Mouse (Mus musculus) 3134 (cell line): ENCODE measurements at regions not wholly inside any gene's neighbourhood (a gene's known extent, or its start where the extent isn't known, plus 50 kb on each side); places are given as distances from the start of the nearest gene placed in this dataset.

Source experiments
- DNase-seq: peaks from one replicate; pipeline ENCODE4 v3.0.0-alpha.2; 2011; ENCODE audit warnings: low spot score; ENCODE audit not compliant: insufficient read length; ENCODE audit errors: extremely low read depth

DNA sequence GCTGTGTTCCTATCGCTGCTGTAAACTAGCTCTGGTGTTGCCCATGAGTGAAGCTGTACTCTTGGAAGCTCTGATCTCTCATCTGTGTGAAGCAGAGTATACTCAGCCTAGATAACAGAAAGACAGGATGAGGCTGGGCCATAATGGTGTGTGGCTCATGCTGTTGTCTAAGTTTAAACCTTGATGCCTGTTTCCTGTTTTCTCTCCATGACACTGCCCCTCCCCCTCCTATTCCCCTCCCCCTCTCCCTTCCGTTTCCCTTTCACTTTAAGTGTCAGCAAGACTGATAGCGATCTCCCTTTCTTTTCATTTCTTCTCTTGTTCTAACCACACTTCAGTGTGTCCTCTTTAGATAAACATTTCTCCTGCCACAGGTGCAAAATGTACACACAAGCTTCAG lies 229.2 kb upstream of the Tbc1d5 start:
- DNase-seq, result no peak

- DNase-seq, result no peak
Observed at GRCm38 (mm10) chr17:51407046-51407445, 227.9 kb upstream of the Tbc1d5 start.

GRCm38 (mm10) chr17:51405059-51405458 lies 225.9 kb upstream of the Tbc1d5 start:
- DNase-seq, result no peak

GRCm38 (mm10) chr17:51397973-51398372 lies 218.8 kb upstream of the Tbc1d5 start:
- no peak for DNase-seq

GRCm38 (mm10) chr17:51393771-51394221 lies 214.6 kb upstream of the Tbc1d5 start:
- DNase-seq, result peak; percentile 7

DNA sequence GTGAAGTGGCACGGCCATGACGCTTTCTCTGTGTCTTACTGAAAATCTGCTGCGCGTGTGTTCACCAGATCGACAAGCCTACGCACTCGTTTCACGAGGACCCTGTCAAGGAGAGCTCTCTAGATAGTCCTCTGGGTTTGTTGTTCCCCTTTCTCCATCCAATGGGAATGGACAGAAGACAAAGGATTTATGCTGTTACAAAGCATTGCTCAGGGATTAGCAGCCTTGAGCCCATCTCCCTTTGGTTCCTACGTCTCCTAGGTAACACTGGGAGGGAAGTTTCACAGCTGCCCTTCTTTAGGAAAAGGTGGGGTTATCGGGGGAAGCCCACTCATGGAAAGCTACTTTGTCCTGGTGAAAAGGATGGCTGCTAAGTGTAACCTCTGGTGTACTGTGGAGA lies 212.7 kb upstream of the Tbc1d5 start:
- DNase-seq, result no peak

DNA sequence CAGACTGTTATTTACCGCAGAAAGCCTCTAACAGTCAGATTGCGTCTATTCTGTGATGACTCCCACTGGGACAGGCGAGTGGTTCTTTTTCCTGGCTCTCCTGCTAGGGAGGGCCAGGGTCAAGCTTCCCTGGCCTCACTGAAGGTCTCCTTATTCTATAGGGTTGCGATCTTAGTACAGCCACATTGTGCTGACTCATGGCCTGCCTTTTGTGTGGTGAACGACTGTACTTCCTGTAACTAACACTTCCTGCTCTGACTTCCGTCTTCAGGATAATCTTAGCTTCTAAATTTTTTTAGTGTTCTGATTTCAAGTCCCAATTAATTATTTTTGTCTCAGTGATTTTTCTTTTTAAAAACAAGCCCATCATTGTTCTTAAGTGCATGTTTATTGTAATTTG lies 203.4 kb upstream of the Tbc1d5 start:
- DNase-seq, result no peak

DNA sequence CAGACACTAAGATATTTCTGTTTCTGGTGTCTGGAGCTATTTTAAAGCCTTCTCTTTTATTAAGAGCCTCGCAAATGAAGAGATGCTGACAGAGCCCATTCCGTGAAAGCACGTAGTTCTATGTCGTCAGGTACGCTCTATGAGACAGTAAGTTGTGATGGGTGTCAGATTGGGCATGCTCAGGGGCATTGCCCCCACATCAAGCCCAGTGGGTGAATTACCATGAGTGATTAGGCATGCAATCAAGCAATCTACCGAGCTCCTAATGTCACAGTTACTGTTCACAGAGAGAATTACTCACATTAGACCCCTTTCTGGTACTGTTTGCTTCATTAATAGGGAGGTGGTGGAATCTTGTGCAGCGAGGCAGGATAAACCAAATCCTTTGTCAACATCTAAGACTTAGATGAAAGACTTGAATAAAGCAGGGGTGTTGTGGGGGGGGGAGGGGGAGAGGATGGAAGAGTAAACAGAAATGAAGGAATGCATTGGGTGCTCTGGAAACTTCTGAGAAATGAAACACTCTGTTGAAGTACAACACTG lies 192.9 kb upstream of the Tbc1d5 start:
- DNase-seq, result no peak

- DNase-seq, result no peak
Observed at GRCm38 (mm10) chr17:51370990-51371389, 191.8 kb upstream of the Tbc1d5 start.

DNA sequence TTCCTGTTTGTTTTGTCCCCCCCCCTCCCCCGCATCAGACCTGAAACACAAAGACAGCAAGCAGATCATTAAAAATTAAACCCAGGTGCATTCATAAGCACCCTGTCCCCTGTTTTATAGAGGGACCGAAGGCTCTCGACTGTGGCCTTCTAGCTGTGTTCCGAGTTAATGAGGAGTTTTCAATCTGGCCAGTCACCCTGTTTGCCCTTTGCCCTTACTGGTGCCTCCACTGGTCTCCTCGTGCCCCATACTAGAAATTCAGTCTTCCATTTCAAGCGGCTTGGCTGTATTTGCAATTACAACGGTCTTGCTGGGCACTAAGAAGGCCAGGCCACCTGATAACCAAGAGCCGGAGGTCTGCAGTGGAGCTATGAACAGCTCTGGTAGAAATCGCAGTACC lies 190.9 kb upstream of the Tbc1d5 start:
- no peak for DNase-seq

DNA sequence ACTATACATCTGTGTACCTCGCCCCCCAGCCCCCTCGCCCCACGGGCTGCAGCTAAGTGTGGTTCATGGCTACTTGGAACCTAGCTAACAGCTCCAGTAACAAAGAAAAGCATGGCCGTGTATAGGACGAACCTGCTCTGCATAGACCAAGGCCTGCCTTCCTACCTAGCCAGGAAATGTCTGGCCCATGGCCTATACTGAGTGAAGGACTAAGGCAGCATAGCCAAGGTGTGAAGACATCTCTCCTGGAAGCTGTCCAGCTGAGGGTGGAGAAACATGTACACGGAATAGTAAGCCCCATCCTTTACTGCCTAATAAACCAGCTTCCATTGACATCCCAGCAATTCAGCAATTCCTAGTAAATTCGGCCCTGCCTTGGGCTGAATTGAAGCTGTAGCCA lies 183.6 kb upstream of the Tbc1d5 start:
- no peak for DNase-seq

DNA sequence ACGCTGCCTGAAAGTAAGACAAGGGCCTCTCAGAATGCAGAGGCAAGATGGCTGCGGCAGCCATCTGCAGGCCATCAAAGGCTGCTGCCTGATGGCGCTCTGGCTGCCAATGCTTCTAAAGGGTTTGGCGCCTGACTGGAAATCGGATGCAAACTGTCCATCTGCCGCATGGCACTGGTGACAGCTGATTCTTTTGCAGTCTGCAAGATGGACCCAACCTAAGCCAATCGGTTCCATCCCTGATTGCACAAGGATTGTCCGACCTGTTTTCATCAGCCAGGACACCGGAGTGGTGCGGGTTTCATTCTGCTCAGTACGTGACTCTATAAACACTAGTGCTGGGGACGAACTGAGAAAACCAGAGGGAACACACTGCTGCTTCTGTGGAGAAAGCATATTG lies 183.1 kb upstream of the Tbc1d5 start:
- DNase-seq, result no peak

- DNase-seq, result no peak
Observed at GRCm38 (mm10) chr17:51358362-51358739, 179.2 kb upstream of the Tbc1d5 start.

DNA sequence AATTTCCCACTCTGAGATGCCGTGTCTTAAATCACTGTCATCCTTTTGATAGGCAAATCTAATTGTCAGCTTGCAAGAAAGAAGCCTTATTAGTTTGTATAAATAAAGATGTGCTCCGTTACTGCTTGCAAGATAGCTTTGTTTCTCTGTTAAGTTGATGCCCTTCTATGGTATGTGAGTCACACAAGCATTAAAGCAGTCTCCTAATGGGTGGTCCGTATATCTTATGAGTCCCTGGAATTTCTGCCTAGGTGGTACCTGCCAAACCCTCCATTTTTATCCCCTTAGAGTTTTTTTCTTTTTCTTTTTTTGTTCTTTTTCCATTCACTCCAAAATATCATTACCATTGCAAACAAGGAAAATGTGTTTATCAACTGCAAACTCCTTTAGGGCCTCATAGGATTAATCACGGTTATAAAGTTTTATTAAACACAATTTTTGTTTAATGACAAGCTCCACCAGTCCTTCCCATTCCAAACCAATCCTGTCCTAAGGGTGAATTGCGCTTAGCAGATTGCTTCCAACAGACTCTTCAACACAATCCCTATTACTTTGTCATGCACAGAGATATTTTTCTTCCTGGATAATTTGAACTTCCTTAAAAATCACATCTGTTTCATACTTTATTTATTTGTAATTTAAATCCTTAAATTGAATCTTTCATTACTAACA lies 178.7 kb upstream of the Tbc1d5 start:
- DNase-seq, result no peak

- DNase-seq, result no peak
Observed at GRCm38 (mm10) chr17:51356447-51356846, 177.3 kb upstream of the Tbc1d5 start.

GRCm38 (mm10) chr17:51321868-51322267 lies 142.7 kb upstream of the Tbc1d5 start:
- no peak for DNase-seq

- DNase-seq, result no peak
Observed at GRCm38 (mm10) chr17:51321025-51321424, 141.9 kb upstream of the Tbc1d5 start.

DNA sequence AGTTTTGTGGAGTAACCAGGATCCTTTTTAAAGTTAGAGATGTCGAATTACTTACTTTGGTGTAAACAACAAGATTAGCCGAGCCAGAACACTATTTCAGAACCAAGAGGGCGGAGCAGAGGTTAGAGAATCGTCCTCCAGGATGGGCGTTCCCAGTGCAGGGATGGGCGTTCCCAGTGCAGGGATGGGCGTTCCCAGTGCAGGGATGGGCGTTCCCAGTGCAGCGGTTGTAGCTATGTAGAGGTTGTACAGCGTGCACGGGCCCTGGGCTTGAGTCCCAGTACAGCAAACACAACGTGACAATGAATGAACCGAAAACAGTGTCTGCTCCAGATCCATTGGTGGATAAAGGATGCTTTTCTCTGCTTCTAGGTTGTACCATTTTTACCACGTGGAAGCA lies 125.8 kb upstream of the Tbc1d5 start:
- DNase-seq, result no peak

GRCm38 (mm10) chr17:51290741-51291140 lies 111.6 kb upstream of the Tbc1d5 start:
- DNase-seq, result no peak

DNA sequence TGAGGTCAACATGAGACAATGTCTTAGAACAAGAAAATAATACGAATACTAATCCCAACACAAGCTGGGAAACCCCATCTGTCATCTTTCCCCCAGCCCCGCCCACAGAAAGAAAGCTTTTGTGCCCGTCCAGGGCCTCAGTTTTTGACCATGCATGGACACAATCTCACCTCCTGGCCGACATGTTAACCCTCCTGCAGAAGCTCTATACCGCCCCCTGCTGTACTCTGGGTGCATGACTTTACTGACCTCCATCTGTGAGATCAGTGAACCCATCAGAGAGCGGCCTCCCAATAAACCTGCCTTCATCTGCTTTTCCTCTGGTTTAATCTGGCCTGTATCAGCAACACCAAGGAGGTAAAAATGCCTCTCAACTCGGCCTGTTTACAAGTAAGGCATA lies 109.6 kb upstream of the Tbc1d5 start:
- DNase-seq, result no peak

GRCm38 (mm10) chr17:51287878-51288277 lies 108.7 kb upstream of the Tbc1d5 start:
- no peak for DNase-seq

GRCm38 (mm10) chr17:51285362-51285761 lies 106.2 kb upstream of the Tbc1d5 start:
- no peak for DNase-seq

- no peak for DNase-seq
Observed at GRCm38 (mm10) chr17:51278771-51279170, 99.6 kb upstream of the Tbc1d5 start.
